Mouse (Mus musculus) T-helper 17 cell (primary cell): ENCODE data around the gene Hs3st5.

Experiments used
- in situ Hi-C, 2 experiments: fragments of 300-600 bp; cut with MboI, MseI; formaldehyde crosslinking; loops; 1 replicate in 1 of 2; 2 replicates in 1 of 2; pipeline ENCODE4 v1.15.1; 2025; ENCODE audit warnings: high pct_unique_total_duplicates in 2 of 2

The Hs3st5 gene

DNA sequence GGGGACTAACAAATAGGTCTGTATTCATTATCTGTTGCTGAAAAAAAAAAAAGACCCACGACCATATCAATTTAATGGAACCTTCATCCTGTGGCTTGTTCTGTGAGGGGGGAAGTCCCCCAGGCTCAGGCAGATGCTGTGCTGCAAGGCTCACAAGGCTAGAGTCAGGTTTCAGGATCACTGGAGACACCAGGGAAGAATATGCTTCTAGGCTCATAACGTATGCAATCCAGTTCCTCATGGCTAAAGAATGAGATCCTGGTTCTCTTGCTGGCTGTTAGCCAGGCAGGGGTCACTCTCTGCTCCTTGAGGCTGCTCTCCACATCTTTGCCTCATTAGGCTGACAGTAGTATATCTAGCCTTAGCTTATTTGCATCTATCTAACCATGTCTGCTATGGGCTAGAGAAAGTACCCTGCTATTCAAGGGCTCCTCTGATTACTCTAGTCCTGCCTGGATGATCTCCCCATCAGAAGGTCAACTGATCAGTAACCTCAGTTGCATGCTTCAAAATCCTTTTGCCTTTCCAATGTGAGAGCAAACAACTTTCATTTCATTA is 294.4 kb downstream of the Hs3st5 start:
- in situ Hi-C loops = no loop called here

DNA sequence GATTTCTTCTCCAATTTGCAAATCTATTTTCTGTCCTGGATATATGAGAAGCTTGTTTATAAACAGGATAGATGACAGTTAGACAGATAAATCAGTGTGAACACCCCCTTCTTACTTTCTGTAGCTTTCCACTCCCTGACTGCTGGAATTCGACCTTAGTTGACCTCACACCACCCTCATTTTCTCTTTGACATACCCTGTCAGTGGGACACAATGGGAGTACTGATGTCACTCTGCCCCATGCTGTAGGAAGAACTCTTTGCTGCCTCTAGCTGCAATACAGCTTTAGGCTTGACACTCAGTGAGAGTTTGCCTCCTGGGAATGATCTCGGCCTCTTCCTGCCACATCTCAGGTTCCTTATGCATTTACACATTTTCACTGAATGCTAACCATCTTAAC is 297.1 kb downstream of the Hs3st5 start:
- in situ Hi-C loops = no loop called here

DNA sequence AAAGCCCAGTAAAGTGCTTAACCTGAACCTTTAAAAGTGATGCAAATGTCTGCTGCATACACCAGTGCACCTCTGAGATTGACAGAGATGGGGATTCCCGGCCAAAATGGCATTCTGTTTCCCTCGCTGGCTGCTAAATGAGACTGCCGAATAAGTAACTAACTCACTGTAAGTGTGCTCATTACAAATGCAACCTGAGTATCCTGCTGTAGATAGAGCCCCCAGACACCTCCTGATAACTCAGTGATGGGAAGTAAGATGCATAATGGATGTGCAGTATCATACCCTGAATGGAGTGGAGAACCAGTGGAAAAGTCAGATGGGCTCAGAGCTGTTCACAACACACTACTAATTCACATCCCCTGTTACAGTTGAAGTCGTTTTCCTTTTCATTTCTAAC is 298.7 kb downstream of the Hs3st5 start:
- in situ Hi-C loops = no loop called here

DNA sequence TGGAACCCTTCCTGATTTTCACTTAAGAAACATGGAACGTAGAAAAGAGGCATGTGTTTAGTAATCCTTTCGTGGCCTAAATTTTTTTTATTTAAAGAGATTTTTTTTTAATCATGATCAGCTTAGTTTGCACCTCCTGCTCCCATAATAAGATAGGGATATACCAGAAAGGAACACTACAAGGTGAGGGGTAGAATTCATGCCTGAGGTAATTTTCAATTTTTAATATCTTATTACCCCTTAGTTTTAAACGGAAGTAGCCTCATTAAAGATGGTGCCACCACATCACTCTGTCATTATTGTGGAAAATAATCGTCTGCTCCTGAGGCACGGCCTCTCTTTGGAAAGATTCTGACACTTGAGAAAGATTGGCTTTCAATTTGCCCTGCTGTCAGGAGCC is 299.2 kb downstream of the Hs3st5 start:
- in situ Hi-C loops = no loop called here

- in situ Hi-C loops = no loop called here
These were observed 300.4 kb downstream of the Hs3st5 start for GRCm38 (mm10) chr10:36807007-36807406.

DNA sequence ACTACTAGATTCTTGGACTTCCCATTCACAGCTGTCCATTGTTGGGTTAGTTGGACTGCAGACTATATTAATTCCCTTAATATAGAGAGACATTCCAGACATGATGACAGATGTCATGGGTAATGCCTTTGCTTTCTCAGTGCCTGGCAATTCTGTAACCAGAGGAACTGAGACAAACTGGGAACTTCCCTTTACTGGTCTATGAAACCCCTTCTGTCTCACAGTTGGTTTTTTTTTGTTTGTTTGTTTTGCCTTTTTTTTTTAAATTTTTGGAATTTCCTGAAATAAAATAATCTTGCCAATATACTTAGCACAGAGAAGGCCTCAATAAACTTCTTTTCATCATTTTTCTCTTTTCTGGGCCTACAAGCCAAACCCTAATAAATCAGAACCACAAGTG is 312.3 kb downstream of the Hs3st5 start:
- in situ Hi-C loops = no loop called here

GRCm38 (mm10) chr10:36829079-36829478 is 322.5 kb downstream of the Hs3st5 start:
- in situ Hi-C loops = no loop called here

GRCm38 (mm10) chr10:36832204-36832603 is 325.6 kb downstream of the Hs3st5 start:
- in situ Hi-C loops = no loop called here

- in situ Hi-C loops = no loop called here
These were observed 327.6 kb downstream of the Hs3st5 start for GRCm38 (mm10) chr10:36834224-36834623.

GRCm38 (mm10) chr10:36835836-36836516 is 329.4 kb downstream of the Hs3st5 start:
- in situ Hi-C loops = no loop called here

GRCm38 (mm10) chr10:36850231-36850630 is 343.6 kb downstream of the Hs3st5 start:
- in situ Hi-C loops = no loop called here

- in situ Hi-C loops = no loop called here
These were observed 355.7 kb downstream of the Hs3st5 start for GRCm38 (mm10) chr10:36862127-36862895.
